Mouse (Mus musculus) testis, postnatal 10 days (tissue): Measurements from ENCODE around the gene Olfr1382.
"Not testable (repeated sequence)": the region's sequence is repeated elsewhere in the genome, so short reads cannot be mapped to it uniquely, and the experiment has no call there.

Experiments
- DNase-seq: peaks from one replicate; pipeline ENCODE4 v3.0.0; 2021; ENCODE audit warnings: low spot score

Gene Olfr1382

DNA sequence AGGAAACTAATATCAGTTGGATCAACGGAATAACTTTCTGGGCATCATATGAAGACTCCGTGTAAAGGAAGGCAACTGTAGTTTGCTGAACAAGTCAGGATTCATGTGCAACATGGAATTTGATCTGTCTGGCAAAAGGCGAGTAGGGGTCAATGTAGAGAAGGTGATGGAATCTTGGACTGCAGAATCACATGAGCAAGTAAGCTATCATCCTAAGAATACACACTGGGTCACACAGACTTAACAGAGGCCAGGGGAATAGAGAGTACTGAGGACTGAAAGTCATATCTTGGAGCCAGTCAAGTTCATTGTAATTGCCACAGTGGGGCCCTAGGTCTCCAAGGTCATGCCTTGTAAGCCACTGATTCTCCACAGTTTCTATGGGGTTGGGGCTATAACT, at the start of gene Olfr1382:
Olfr1382 (plus strand) TSS at position 301 of the 400 bp plus-strand sequence.
- DNase-seq: no peak

DNA sequence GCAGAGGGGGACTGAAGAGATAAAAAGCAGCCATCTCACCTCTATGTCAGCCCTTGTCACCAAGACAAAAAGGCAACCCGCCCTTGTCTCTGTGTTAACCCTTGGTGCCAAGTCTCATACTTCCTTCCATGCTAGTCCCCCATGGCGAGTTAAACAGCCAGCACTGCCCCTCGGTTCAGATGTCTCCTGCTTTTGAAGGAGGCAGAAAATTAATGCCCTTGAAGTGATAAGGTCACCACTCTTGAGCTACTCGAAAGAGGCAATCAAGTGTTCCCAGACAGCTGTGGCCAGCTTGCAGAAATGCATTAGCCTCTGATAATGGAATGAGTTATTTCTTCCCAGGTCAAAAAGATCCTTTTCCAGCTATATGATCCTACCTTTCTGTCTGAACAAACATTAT, 42.1 kb upstream of the Olfr1382 start:
- no peak for DNase-seq

DNA sequence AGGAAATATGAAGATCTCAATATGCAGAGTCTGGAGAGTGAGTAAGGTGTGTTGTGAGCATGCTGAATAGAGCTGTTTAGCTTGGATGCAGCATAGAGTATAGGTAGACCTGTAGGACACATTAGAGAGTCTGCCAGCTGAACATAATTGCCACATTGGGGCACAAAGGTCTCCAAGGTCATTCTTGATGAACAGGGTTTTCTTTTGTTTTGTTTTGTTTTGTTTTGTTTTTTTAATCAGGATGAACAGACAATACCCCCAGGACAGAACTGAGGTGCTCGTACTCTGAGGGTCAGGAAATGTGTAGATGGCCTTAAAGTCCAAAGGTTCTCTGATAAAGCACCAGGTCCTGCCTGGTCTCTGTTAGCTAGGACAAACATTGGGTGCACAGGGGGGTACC, 39.3 kb upstream of the Olfr1382 start, which contains the start of gene Olfr1385:
Olfr1385 (plus strand) TSS at position 301 of the 400 bp plus-strand sequence.
- not testable (repeated sequence) for DNase-seq

DNA sequence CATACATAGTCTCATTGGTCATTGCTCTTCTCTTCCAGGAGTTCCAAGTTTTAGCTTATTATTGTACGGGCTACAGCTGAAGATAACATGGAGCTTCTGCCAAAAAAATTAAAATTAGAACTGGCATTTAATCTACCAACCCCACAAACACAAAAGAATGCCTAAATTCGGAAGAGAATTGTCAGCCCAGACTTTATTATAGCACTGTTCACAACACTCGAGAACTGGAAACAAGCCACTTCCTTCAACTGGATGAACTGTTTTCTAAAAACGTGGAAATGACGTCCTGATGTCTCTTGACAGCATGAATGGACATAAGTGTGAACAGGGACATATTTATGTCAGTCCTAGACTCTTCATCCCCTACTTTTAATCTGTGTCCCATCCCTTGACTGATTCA, 10.0 kb upstream of the Olfr1382 start:
- DNase-seq: no peak

GRCm38 (mm10) chr11:49519348-49519747, 8.7 kb upstream of the Olfr1382 start, which contains the start of gene Olfr1383:
Olfr1383 (plus strand) TSS chr11:49519648.
- DNase-seq: no peak

DNA sequence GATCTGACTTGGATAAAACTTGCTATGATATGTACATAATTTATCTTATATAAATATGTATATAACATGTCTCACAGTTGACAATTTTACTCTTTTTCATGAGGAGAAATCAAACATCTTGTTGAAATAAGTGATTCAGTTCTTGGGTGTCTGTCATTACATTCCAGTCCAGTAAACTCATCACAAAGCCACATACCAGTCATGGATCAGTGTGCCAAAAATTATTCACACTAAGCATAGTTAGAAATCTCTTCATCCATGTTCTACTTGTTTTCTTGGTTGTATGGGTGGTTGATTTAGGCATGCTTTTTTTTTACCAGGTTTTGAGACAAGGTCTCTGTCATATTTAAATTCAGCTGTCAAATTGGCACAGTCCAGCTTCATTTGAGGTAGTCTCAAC, 4.7 kb downstream of the Olfr1382 start:
- DNase-seq: no peak

DNA sequence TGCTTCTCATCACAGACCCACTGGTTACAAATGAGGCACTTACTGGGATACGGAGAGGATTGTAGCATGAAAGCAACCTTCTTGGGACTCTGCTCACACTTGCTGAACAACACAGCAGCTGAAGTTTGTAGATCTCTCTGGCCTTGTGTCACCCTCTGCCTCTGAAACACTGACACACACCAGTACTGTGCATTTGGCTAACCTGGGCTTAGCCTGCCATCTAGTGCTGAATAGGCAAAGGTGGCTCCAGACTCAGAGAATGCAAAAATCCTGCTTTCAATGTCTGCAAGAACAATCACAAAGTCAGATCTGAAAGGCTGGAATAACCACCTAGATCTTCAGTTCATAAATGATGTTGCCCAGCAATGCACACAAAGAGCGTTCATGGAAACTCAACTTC, 8.6 kb downstream of the Olfr1382 start:
- DNase-seq: not testable (repeated sequence)

DNA sequence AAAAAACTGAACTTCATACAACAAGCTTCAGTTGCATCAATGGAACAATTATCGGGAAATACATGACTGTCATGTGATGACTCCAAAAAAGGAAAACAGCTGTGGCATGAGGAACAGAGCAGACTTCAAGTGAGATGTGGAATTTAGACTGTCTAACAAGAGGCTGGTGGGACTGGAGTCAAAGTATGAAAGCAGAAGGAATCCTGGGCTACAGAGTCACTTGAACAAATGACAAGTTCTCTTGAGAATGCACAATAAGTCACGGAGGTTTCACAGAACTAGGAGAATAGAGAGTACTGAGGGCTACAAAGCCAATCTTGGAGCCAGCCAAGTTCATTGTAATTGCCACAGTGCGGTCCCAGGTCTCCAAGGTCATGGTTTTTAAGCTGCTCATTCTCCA, 15.1 kb downstream of the Olfr1382 start, which contains the start of gene Olfr1381:
Olfr1381 (plus strand) TSS at position 301 of the 400 bp plus-strand sequence.
- DNase-seq: not testable (repeated sequence)

DNA sequence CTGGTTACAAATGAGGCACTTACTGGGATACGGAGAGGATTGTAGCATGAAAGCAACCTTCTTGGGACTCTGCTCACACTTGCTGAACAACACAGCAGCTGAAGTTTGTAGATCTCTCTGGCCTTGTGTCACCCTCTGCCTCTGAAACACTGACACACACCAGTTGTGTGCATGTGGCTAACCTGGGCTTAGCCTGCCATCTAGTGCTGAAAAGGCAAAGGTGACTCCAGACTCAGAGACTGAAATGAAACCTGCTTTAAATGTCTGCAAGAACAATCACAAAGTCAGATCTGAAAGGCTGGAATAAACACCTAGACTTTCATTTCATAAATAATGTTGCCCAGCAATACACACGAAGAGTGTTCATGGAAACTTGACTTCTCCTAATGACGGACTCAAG, 26.0 kb downstream of the Olfr1382 start:
- DNase-seq: not testable (repeated sequence)

DNA sequence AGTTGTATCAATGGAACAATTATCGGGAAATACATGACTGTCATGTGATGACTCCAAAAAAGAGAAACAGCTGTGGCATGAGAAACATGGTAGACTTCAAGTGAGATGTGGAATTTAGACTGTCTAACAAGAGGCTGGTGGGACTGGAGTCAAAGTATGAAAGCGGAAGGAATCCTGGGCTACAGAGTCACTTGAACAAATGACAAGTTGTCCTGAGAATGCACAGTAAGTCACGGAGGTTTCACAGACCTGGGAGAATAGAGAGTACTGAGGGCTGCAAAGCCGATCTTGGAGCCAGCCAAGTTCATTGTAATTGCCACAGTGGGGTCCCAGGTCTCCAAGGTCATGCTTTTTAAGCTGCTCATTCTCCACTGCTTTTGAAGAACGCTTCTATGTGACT, 28.5 kb downstream of the Olfr1382 start, which contains the start of gene Olfr1380:
Olfr1380 (plus strand) TSS at position 301 of the 400 bp plus-strand sequence.
- not testable (repeated sequence) for DNase-seq

- DNase-seq: not testable (repeated sequence)
These were observed 47.0 kb downstream of the Olfr1382 start for GRCm38 (mm10) chr11:49575054-49575453.

DNA sequence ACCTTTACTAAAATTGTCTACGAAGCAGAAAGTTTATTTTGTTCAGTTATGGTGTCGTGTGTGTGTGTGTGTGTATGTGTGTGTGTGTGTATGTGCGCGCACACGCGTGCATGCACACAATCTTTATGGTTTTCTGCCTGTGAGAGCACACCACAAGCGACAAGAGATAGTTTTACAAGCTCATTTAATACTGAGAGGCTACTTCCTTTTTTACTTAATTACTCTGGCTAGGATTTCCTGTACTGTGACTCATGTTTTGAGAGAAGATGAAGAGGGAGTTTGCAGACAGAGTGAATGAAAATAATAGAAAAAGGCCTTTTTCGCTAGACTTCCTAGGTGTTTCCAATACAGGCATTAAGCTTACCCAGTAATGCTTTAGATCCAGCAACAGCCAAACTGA, 52.4 kb downstream of the Olfr1382 start:
- DNase-seq: not testable (repeated sequence)
